Mouse (Mus musculus) C2C12 (cell line): Measurements from ENCODE around the gene Coasy. TPM values are rescaled to one million over a fixed set of nuclear protein-coding genes. Genes with fewer than 3 reads are reported as not detected.

ENCODE experiments used
- H3K27me3 ChIP-seq: one replicate; pipeline ENCODE4 v1.6.1; 2011; ENCODE audit not compliant: control insufficient read depth, insufficient read depth, insufficient read length
- H3K36me3 ChIP-seq: one replicate; pipeline ENCODE4 v1.6.1; 2011; ENCODE audit not compliant: control insufficient read depth, insufficient read depth
- H3K4me3 ChIP-seq: one replicate; pipeline ENCODE4 v1.5.1; 2011; ENCODE audit warnings: mild to moderate bottlenecking, control low read depth; ENCODE audit not compliant: poor library complexity, insufficient read depth, severe bottlenecking
- H3K79me2 ChIP-seq: one replicate; pipeline ENCODE4 v1.6.1; 2011; ENCODE audit not compliant: control insufficient read depth, insufficient read depth
- H3K79me3 ChIP-seq: one replicate; pipeline ENCODE4 v1.6.1; 2011; ENCODE audit warnings: low read depth, control low read depth
- H3ac ChIP-seq: one replicate; pipeline ENCODE3; 2011; ENCODE audit warnings: low read depth; ENCODE audit not compliant: control insufficient read depth, insufficient read length
- CEBPB ChIP-seq: IDR thresholded peaks from one replicate; pipeline ENCODE4 v1.6.1; 2011; ENCODE audit warnings: low read depth, mild to moderate bottlenecking, control low read depth, moderate library complexity
- CTCF ChIP-seq: IDR thresholded peaks from one replicate; pipeline ENCODE4 v1.5.1; 2011; ENCODE audit not compliant: control insufficient read depth, insufficient read depth, insufficient read length
- FOSL1 ChIP-seq: IDR thresholded peaks from one replicate; pipeline ENCODE4 v1.8.0; 2011; ENCODE audit warnings: mild to moderate bottlenecking, low read length; ENCODE audit not compliant: poor library complexity, insufficient read depth, severe bottlenecking
- MAX ChIP-seq: IDR thresholded peaks from one replicate; pipeline ENCODE4 v1.6.1; 2011; ENCODE audit warnings: mild to moderate bottlenecking, control low read depth
- MYOD1 ChIP-seq: IDR thresholded peaks from one replicate; pipeline ENCODE4 v1.6.1; 2011; ENCODE audit warnings: low read depth; ENCODE audit not compliant: control insufficient read depth, insufficient read length
- MYOG ChIP-seq: IDR thresholded peaks from one replicate; pipeline ENCODE4 v1.6.1; 2011; ENCODE audit not compliant: control insufficient read depth, insufficient read length; ENCODE audit errors: extremely low read depth
- USF1 ChIP-seq: IDR thresholded peaks from one replicate; pipeline ENCODE4 v1.6.1; 2011; ENCODE audit warnings: low read depth, mild to moderate bottlenecking, control low read depth, moderate library complexity
- polyA plus RNA-seq: library from polyadenylated mRNA; unstranded; fragments of >200 nt; fragmentation: generic; extraction: Trizol; gene quantifications from one replicate; pipeline ENCODE4 v1.2.1, GENCODE M21; 2012; ENCODE audit warnings: missing spikeins

Coasy gene
- polyA plus RNA-seq, 1 experiment = 31.0 TPM

GRCm38 (mm10) chr11:101070189-101070527 is 12.2 kb upstream of the Coasy start:
- H3K36me3 ChIP-seq = no peaks in the 10 kb centered on the region

GRCm38 (mm10) chr11:101070987-101071386 is 11.4 kb upstream of the Coasy start:
- no peak overlapping the region for H3ac ChIP-seq
- no peak overlapping the region for H3K4me3 ChIP-seq
- H3K36me3 ChIP-seq = no peaks in the 10 kb centered on the region
- TF ChIP-seq USF1 = no peak
- no peak for TF ChIP-seq MYOD1
- no peak for TF ChIP-seq CTCF
- TF ChIP-seq MYOG = no peak
- no peak for TF ChIP-seq CEBPB
- no peaks in the 10 kb centered on the region for H3K27me3 ChIP-seq
- H3K79me2 ChIP-seq = no peaks in the 10 kb centered on the region
- H3K79me3 ChIP-seq = no peaks in the 10 kb centered on the region

More at GRCm38 (mm10) chr11:101070189-101070527, 12.2 kb upstream of the Coasy start:
- peak overlapping the region; percentile 72 for H3ac ChIP-seq
- no peaks in the 10 kb centered on the region for H3K79me2 ChIP-seq
- H3K79me3 ChIP-seq = no peaks in the 10 kb centered on the region
- no peaks in the 10 kb centered on the region for H3K27me3 ChIP-seq
- peak overlapping the region; percentile 60 for H3K4me3 ChIP-seq
- no peak for TF ChIP-seq MAX
- no peak for TF ChIP-seq CTCF
- no peak for TF ChIP-seq CEBPB
- TF ChIP-seq MYOG = no peak

GRCm38 (mm10) chr11:101071810-101072428 is 10.4 kb upstream of the Coasy start:
- no peaks in the 10 kb centered on the region for H3K79me3 ChIP-seq
- H3K36me3 ChIP-seq = no peaks in the 10 kb centered on the region
- H3K27me3 ChIP-seq = no peaks in the 10 kb centered on the region
- H3K79me2 ChIP-seq = no peaks in the 10 kb centered on the region
- H3ac ChIP-seq = no peak overlapping the region
- no peak overlapping the region for H3K4me3 ChIP-seq
- TF ChIP-seq MAX (no peak), MYOD1 (no peak), USF1 (no peak), CEBPB (no peak), FOSL1 (no peak), CTCF (no peak), MYOG (no peak)

- Histone ChIP-seq H3K79me3 (no peaks in the 10 kb centered on the region), H3K36me3 (no peaks in the 10 kb centered on the region), H3K4me3 (no peak within 1 kb of the TSS), H3K27me3 (no peaks in the 10 kb centered on the region), H3K79me2 (peaks cover 6% of the 10 kb centered on the region), H3ac (no peak within 1 kb of the TSS)
- TF ChIP-seq MAX = no peak
- no peak for TF ChIP-seq MYOD1
- TF ChIP-seq CEBPB = no peak
- TF ChIP-seq USF1 = no peak
- no peak for TF ChIP-seq MYOG
- TF ChIP-seq CTCF = no peak
- no peak for TF ChIP-seq FOSL1
These were observed 4.2 kb upstream of the Coasy start, which contains the start of gene Hsd17b1 for GRCm38 (mm10) chr11:101078121-101078520. TSS of gene Hsd17b1 (plus strand) at chr11:101078411.

GRCm38 (mm10) chr11:101079746-101080145 is 2.6 kb upstream of the Coasy start:
- H3K4me3 ChIP-seq = no peak overlapping the region
- no peaks in the 10 kb centered on the region for H3K27me3 ChIP-seq
- TF ChIP-seq MYOD1 (no peak), USF1 (no peak), MAX (no peak), CEBPB (no peak), FOSL1 (no peak), CTCF (no peak)
- H3K79me3 ChIP-seq = peaks cover 8% of the 10 kb centered on the region
- no peak overlapping the region for H3ac ChIP-seq
- peaks cover 16% of the 10 kb centered on the region for H3K79me2 ChIP-seq
- H3K36me3 ChIP-seq = no peaks in the 10 kb centered on the region

GRCm38 (mm10) chr11:101080421-101080820 is 1.9 kb upstream of the Coasy start:
- H3K27me3 ChIP-seq = no peaks in the 10 kb centered on the region
- peaks cover 16% of the 10 kb centered on the region for H3K79me2 ChIP-seq
- H3K79me3 ChIP-seq = peaks cover 8% of the 10 kb centered on the region
- no peak for TF ChIP-seq USF1
- TF ChIP-seq CEBPB = no peak
- no peak for TF ChIP-seq FOSL1
- TF ChIP-seq MAX = no peak
- TF ChIP-seq MYOG = no peak
- no peak for TF ChIP-seq MYOD1
- no peak for TF ChIP-seq CTCF
- peaks cover 6% of the 10 kb centered on the region for H3K36me3 ChIP-seq
- H3K4me3 ChIP-seq = no peak overlapping the region
- no peak overlapping the region for H3ac ChIP-seq
